Mouse (Mus musculus) common myeloid progenitor, adult 5-6 weeks (primary cell): Measurements from ENCODE around the gene Fmo1. TPM values are rescaled to one million over a fixed set of nuclear protein-coding genes. Genes with fewer than 3 reads are reported as not detected.

ENCODE experiments used
- ATAC-seq: replicated peaks from 2 replicates; pipeline ENCODE4 v1.8.0; 2016; ENCODE audit warnings: low read depth, mild to moderate bottlenecking, moderate TSS enrichment, inconsistent platforms; ENCODE audit not compliant: poor library complexity, severe bottlenecking
- total RNA-seq: library from RNA; stranded (forward); fragments of 200-1000, 187-1606 nt; gene quantifications from 2 replicates; pipeline ENCODE4 v1.2.3, GENCODE M21; 2017

Gene Fmo1
- total RNA-seq, 1 experiment from 2014 or later: 0.23 TPM

- no peak for ATAC-seq
Observed at GRCm38 (mm10) chr1:162864279-162864678, 2.1 kb downstream of the Fmo1 start.

GRCm38 (mm10) chr1:162863579-162863978 is 2.8 kb downstream of the Fmo1 start:
- ATAC-seq: no peak

GRCm38 (mm10) chr1:162862328-162862727 is 4.1 kb downstream of the Fmo1 start:
- ATAC-seq: no peak

DNA sequence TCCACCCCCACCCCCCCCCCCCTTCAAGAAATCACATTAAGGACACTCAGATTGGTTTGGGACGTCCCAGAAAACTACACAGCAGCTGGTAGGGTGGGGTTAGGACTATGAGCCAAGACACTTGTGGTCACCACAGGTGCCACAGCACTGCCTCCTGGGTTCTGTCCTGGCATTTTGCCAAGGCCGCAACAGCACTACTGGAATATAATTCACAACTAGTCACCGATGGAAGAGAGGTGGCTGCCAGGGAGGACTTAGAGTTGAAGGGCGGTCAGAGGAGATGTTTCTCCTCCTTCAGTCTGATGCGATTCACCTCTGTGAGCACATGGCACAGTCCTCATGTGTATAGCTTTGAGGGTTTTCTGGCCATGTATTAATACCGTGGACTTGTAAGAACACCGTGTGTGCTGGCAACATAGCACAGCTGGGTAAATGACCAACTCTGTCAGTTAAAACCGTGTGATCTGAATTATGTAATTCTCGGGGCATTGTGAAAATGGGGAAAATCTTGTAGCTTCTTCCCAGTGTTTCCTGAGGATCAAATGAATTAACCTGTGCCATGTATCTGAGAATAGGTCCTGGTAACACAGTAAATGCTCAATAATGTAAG is 6.3 kb downstream of the Fmo1 start:
- no peak for ATAC-seq

GRCm38 (mm10) chr1:162859545-162859976 is 6.8 kb downstream of the Fmo1 start:
- no peak for ATAC-seq

DNA sequence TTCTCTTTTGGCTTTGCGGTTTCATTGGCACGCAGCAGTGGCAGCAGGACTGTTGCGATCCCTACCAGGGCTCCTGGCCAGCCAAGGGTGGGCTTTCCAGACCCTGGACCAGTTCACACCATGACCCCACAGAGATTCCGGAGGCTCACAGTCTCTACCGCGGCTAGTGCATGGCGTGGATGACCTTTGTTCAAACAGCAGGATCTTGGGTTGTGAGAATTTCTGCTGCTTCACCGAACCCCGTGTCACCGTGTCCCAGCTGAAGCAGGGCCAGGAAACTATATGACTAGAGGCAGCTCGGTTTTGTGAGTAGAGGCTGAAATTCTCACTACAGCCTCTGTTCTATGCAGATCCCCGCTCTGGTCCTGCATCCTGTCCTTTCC is 7.7 kb downstream of the Fmo1 start:
- no peak for ATAC-seq

- ATAC-seq: no peak
Observed at GRCm38 (mm10) chr1:162857766-162858747, 8.4 kb downstream of the Fmo1 start.

DNA sequence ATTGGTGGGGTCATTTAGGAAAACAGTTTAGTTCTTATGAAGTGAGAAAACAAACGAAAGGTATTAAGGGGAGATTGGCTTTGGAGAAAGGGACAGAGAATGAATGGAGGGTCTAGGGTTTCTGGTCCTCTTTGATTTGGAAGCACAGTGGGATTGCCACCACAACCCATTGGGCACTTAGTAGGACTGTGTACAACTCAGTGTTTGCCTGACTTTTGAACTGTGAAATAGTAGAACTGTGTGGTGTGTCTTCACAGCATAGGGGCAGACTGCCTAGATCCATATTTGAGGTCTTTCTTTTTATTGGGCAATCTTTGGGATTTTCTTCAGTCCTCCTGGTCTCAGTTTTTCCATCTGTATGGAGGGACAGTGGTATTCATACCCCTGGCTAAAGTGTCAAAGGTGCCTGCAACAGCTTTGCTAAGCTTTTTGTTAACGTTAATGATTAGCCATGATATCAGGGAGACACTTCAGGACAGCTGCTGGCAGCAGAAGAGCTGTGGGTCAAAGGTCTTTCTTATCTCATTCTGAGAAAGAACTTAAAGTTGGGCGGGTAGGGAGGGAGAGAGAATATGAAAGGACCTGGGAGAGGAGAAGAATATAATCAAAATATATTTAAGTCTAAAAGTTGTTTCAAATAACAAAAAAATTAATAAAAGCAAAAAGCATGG is 12.5 kb downstream of the Fmo1 start:
- no peak for ATAC-seq

- ATAC-seq: no peak
Observed at GRCm38 (mm10) chr1:162847554-162847953, 18.9 kb downstream of the Fmo1 start.

- no peak for ATAC-seq
Observed at GRCm38 (mm10) chr1:162840211-162840610, 26.2 kb downstream of the Fmo1 start.

GRCm38 (mm10) chr1:162838976-162839375 is 27.4 kb downstream of the Fmo1 start:
- no peak for ATAC-seq

DNA sequence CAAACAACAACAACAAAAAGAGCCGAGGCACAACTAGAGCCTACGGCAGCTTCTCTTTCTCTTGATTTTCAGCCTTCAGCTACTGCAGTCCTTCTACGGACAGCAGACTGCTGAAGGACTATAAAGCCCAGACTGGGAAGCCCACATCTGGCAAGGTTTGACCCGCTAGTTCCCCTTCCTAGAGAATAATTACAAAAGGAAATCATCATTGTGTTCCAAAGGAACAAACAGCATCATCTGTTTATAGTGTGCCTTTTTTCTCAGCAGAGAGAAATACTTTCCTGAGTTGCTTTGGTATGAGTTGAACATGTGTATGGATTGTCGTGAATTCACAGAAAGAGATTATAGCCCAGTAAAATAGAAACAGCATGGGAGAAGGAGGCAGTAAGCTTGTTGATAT is 32.1 kb downstream of the Fmo1 start:
- no peak for ATAC-seq

DNA sequence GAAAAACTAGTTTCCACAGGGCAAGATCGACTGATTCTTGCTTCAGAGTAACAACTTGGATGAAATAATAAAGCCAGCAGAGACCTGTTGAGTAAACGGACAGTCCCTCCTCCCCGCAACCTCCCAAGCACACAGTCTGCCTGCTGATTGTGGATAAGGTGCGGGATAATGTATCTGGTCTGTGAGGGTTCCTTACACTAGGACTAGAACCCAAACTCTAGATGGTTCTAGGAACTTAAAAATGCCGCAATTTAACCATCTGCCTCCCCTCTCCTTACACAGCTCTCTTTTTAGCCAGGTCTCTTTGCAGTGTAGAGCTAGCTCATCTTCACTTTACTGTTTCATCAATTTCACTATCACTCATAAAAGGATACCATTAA is 33.8 kb downstream of the Fmo1 start:
- ATAC-seq: no peak

DNA sequence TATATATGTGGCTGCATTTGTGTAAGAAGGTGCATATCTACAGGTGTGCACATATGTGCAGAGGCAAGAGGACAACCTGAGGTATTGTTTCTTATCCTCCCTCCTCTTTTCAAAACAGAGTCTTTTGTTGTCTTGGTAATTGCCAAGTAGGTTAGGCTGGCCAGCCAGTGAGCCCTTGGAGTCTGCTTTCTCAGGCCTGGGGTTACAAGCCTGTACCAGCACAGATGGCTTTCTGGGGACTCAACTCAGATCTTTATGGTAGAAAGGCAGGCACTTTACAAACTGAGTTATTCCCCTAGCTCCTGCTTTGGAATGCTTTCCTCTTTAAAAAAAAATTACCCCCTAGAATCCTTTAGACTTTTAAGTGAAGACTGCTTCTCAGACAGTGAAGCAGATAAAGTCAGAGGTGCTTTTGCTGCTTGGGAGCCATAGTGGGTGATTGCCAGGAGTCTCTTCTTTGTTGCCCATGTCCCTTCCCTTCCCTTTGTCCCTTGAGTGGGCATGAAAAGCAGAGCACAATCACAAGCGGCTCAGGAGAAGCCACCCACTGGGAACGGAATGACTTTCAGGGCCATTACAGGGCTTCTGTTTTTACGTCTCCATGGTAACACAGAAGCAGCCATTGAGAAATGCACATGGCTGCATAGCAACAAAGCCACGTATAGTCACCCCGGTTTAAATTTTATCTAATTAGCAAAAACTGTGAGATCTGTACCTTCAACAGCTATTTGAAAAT is 34.4 kb downstream of the Fmo1 start:
- no peak for ATAC-seq

- ATAC-seq: no peak
Observed at GRCm38 (mm10) chr1:162819280-162819679, 47.1 kb downstream of the Fmo1 start.

- ATAC-seq: no peak
Observed at GRCm38 (mm10) chr1:162815381-162816127, 50.9 kb downstream of the Fmo1 start.

GRCm38 (mm10) chr1:162814932-162815331 is 51.5 kb downstream of the Fmo1 start:
- no peak for ATAC-seq

DNA sequence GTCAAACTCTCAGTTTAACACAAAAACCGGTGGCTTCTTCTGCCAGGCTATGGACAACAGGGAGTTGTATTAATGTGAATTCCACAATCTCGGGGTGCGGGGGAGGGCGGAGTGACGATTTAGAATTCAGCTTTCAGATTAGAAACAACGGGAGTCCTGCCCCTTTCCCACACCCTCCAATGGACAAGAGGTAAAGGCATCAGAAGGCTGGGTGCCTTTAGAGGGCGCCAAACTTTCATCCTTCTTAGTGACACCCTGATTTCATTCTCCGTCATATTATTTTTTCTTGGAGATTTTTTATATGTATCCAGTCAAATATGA is 52.6 kb downstream of the Fmo1 start, which contains the start of gene Fmo4:
TSS of gene Fmo4 (minus strand) at position 137 of the 321 bp plus-strand sequence.
- no peak for ATAC-seq

DNA sequence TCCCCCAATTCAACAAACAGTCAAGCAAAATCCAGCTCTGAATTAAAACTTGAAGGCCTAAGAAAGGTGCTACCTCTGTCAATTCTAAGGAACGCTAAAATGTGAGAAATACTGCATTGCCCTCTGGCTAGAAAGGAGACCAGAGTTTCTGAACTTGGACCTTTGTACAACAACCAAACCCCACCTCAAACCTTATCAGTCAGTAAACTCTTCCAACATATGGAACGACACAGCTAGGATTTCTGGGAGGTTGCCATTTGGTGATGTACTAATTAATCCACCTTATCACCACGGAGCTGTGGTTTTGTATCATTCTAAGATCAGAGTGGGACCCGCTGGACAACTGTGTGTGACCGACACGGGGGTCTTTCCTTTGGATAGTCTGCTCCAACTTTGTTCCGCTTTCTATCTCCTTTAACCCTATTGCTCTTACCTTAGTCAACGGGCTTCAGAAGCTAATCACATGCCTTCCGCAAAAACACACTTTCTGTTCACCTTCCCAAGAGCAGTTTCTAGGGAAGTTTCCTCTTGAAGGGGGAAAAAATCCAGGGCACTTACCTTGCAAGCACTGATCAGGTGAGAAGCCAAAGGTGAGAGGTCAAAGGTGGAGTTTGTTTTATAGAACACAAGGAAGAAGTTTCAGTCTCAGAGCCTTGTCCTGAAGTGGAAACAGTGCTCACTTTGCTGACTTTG is 53.1 kb downstream of the Fmo1 start:
- ATAC-seq: no peak
